ENCODE assay signal across 8 mouse cellular contexts in the genomic region with DNA sequence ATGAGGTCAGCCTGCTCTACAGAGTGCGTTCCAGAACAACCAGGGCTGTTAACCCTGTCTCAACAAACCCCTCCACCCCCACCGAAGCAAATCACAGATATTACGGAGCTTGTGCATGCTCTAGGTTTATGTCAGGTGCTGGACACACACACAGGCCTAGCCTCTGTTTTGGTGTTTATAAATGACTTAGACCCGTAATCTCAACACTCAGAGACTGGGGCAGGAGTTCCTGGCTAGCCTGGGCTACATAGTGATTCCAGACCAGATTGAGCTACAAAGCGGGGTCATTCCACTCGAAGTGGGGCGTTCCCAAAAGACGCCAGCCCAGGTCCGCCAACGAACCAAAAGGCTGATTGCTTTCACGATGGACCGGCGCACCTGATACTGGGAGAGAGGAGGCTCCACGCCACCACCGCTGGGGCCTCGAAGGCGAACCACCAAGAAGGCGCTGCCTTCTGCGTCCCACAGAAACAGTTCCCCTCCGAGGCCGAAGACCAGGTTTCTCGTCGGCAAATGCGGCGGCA. TPM values are rescaled to one million over a fixed set of nuclear protein-coding genes. Genes with fewer than 3 reads are reported as not detected.
DNase-seq lines count a peak whose midpoint lies in the region; ATAC-seq and TF ChIP-seq lines count a peak whose summit lies in the region.

No protein-coding gene starts in this region.

- no peak for TF ChIP-seq CTCF in gastrocnemius, adult 2 months (IDR thresholded peaks at IDR 0.05)
- TF ChIP-seq CTCF in hindbrain, postnatal 0 days (IDR thresholded peaks at IDR 0.05; ENCODE audit: low read depth): no peak

- under 1% methylated on average over 25 of the region's 25 CpGs for WGBS in hindbrain, postnatal 0 days
- under 1% methylated on average over 25 of the region's 25 CpGs for WGBS in midbrain, embryonic 13.5 days

- intact Hi-C loops in gastrocnemius, adult 2 months (cut with DNase I): no loop called here

- peak overlapping the region; percentile 79 for H3K4me3 ChIP-seq in gastrocnemius, adult 2 months
- H3K4me3 ChIP-seq in hindbrain, postnatal 0 days (ENCODE audit: low read length): peak overlapping the region; percentile 95
- peak overlapping the region; percentile 83 for H3K4me3 ChIP-seq in midbrain, embryonic 13.5 days (replicated peaks)

- H3K9ac ChIP-seq in hindbrain, postnatal 0 days (replicated peaks; ENCODE audit: low read length): peak overlapping the region; percentile 87
- peak overlapping the region; percentile 92 for H3K9ac ChIP-seq in midbrain, embryonic 13.5 days (replicated peaks)

- H3K27me3 ChIP-seq in hindbrain, postnatal 0 days (ENCODE audit: insufficient read depth, low read length): no peaks in the 10 kb centered on the region
- H3K27me3 ChIP-seq in midbrain, embryonic 13.5 days: no peaks in the 10 kb centered on the region

- H3K27ac ChIP-seq in gastrocnemius, adult 2 months: peak overlapping the region; percentile 94
- H3K27ac ChIP-seq in hindbrain, postnatal 0 days: peak overlapping the region; percentile 92
- peak overlapping the region; percentile 91 for H3K27ac ChIP-seq in midbrain, embryonic 13.5 days

- ATAC-seq in hindbrain, postnatal 0 days: 0 out of 2 replicates have a peak, but pooled peaks have one; percentile 3
- ATAC-seq in midbrain, embryonic 13.5 days: peak; percentile 49

- H3K4me1 ChIP-seq in hindbrain, postnatal 0 days (ENCODE audit: insufficient read depth, low read length): peaks cover 8% of the 10 kb centered on the region; the same call in 1 of the 2 replicates
- H3K4me1 ChIP-seq in midbrain, embryonic 13.5 days (replicated peaks): peaks cover 25% of the 10 kb centered on the region

- H3K4me2 ChIP-seq in hindbrain, postnatal 0 days (ENCODE audit: low read depth, low read length): peak overlapping the region; percentile 92
- peak overlapping the region; percentile 85 for H3K4me2 ChIP-seq in midbrain, embryonic 13.5 days (replicated peaks)

- no peaks in the 10 kb centered on the region for H3K9me3 ChIP-seq in hindbrain, postnatal 0 days (ENCODE audit: low read length)
- H3K9me3 ChIP-seq in midbrain, embryonic 13.5 days: no peaks in the 10 kb centered on the region

- no peak for DNase-seq in gastrocnemius, adult 2 months
- no peak for DNase-seq in gastrocnemius, postnatal 10 days
- DNase-seq in urinary bladder, postnatal 14 days (ENCODE audit: low spot score): peak; percentile 33
- DNase-seq in urinary bladder, postnatal 10 days (ENCODE audit: low spot score): no peak
- peak; percentile 31 for DNase-seq in hindbrain, postnatal 0 days (ENCODE audit: low spot score)
- no peak for DNase-seq in cerebellum, adult 8-10 months
- DNase-seq in right cerebral cortex, postnatal 4 days: no peak

- peaks cover 31% of the 10 kb centered on the region for H3K36me3 ChIP-seq in hindbrain, postnatal 0 days (ENCODE audit: insufficient read depth, low read length)
- H3K36me3 ChIP-seq in midbrain, embryonic 13.5 days: peaks cover 37% of the 10 kb centered on the region

RNA-seq across cellular contexts. Expression of a gene that starts 0.4 kb away (rescaled TPM):
- total RNA-seq in gastrocnemius, adult 2 months (2021): 10 to 100 TPM; 30.4 to 34.9 TPM
- total RNA-seq in gastrocnemius, postnatal 10 days (2021): 10 to 100 TPM; 50.1 to 52.0 TPM
- 63.9 and 64.0 TPM in 2 replicates for total RNA-seq in hindbrain, postnatal 0 days (2014; rRNA removed)
- polyA plus RNA-seq in hindbrain, postnatal 0 days (2015; fragmentation: Nextera tagmentation; extraction: Ambion mirVana): 97.0 and 99.8 TPM in 2 replicates
- 143 and 149 TPM in 2 replicates for polyA plus RNA-seq in midbrain, embryonic 13.5 days (2015; fragmentation: Nextera tagmentation; extraction: Ambion mirVana)

RNA-seq across cellular contexts. Expression of a gene that starts 0.7 kb away (rescaled TPM):
- 10 to 100 TPM; 12.2 to 13.9 TPM for total RNA-seq in gastrocnemius, adult 2 months (2021)
- total RNA-seq in gastrocnemius, postnatal 10 days (2021): 10 to 100 TPM; 14.0 to 15.3 TPM
- 17.7 and 47.2 TPM in 2 replicates for total RNA-seq in hindbrain, postnatal 0 days (2014; rRNA removed)
- polyA plus RNA-seq in hindbrain, postnatal 0 days (2015; fragmentation: Nextera tagmentation; extraction: Ambion mirVana): 65.8 and 66.7 TPM in 2 replicates
- 75.1 and 76.6 TPM in 2 replicates for polyA plus RNA-seq in midbrain, embryonic 13.5 days (2015; fragmentation: Nextera tagmentation; extraction: Ambion mirVana)

RNA-seq across cellular contexts. Expression of a gene that starts 13.5 kb away (rescaled TPM):
- total RNA-seq in gastrocnemius, adult 2 months (2021): 100 to 1,000 TPM; 102 to 146 TPM
- 100 to 1,000 TPM; 158 to 183 TPM for total RNA-seq in gastrocnemius, postnatal 10 days (2021)
- total RNA-seq in hindbrain, postnatal 0 days (2014; rRNA removed): 14.9 and 22.0 TPM in 2 replicates
- polyA plus RNA-seq in hindbrain, postnatal 0 days (2015; fragmentation: Nextera tagmentation; extraction: Ambion mirVana): 201 TPM in 2 replicates
- polyA plus RNA-seq in midbrain, embryonic 13.5 days (2015; fragmentation: Nextera tagmentation; extraction: Ambion mirVana): 192 and 194 TPM in 2 replicates

RNA-seq across cellular contexts. Expression of a gene that starts 34.9 kb away (rescaled TPM):
- total RNA-seq in gastrocnemius, adult 2 months (2021): 10 to 100 TPM in 1 of 2 experiments, 1 to 10 TPM in 1; 8.4 to 10.3 TPM
- 10 to 100 TPM; 10.7 to 13.3 TPM for total RNA-seq in gastrocnemius, postnatal 10 days (2021)
- total RNA-seq in hindbrain, postnatal 0 days (2014; rRNA removed): 22.9 and 24.3 TPM in 2 replicates
- polyA plus RNA-seq in hindbrain, postnatal 0 days (2015; fragmentation: Nextera tagmentation; extraction: Ambion mirVana): 8.3 and 10.0 TPM in 2 replicates
- 13.8 and 15.8 TPM in 2 replicates for polyA plus RNA-seq in midbrain, embryonic 13.5 days (2015; fragmentation: Nextera tagmentation; extraction: Ambion mirVana)

RNA-seq across cellular contexts. Expression of a gene that starts 50.1 kb away (rescaled TPM):
- total RNA-seq in gastrocnemius, adult 2 months (2021): 1 to 10 TPM; 3.1 to 5.0 TPM
- 1 to 10 TPM; 5.4 to 8.2 TPM for total RNA-seq in gastrocnemius, postnatal 10 days (2021)
- 6.1 and 12.5 TPM in 2 replicates for total RNA-seq in hindbrain, postnatal 0 days (2014; rRNA removed)
- 14.1 and 16.2 TPM in 2 replicates for polyA plus RNA-seq in hindbrain, postnatal 0 days (2015; fragmentation: Nextera tagmentation; extraction: Ambion mirVana)
- 42.3 and 46.1 TPM in 2 replicates for polyA plus RNA-seq in midbrain, embryonic 13.5 days (2015; fragmentation: Nextera tagmentation; extraction: Ambion mirVana)

Comparison
In these comparisons a context has a peak if more than half of its experiments do, and no peak if none do; other contexts are left out.
1. DNase-seq: peak in urinary bladder, postnatal 14 days (single experiment) and hindbrain, postnatal 0 days (single experiment); none in gastrocnemius, adult 2 months (single experiment), gastrocnemius, postnatal 10 days (single experiment), urinary bladder, postnatal 10 days (single experiment), cerebellum, adult 8-10 months (single experiment) and right cerebral cortex, postnatal 4 days (single experiment).
2. Peak in every context shown above with its lines, with median percentiles within 50 percentile points of each other: H3K27ac ChIP-seq and H3K4me3 ChIP-seq.